Mouse (Mus musculus) erythroblast, embryonic 14.5 days (primary cell): ENCODE measurements around the gene Plscr3. TPM values are rescaled to one million over a fixed set of nuclear protein-coding genes. Genes with fewer than 3 reads are reported as not detected.
A peak's percentile ranks its signal among the peaks of the same experiment; 100 is the strongest.

Source experiments
- H3K27me3 ChIP-seq: 2 replicates; pipeline ENCODE4 v1.6.1; 2012; ENCODE audit warnings: inconsistent platforms; ENCODE audit not compliant: control insufficient read depth
- H3K36me3 ChIP-seq: 2 replicates; pipeline ENCODE4 v1.6.1; 2012; ENCODE audit warnings: mild to moderate bottlenecking, inconsistent platforms; ENCODE audit not compliant: control insufficient read depth
- H3K4me1 ChIP-seq: 2 replicates; pipeline ENCODE4 v1.6.1; 2012; ENCODE audit warnings: inconsistent platforms; ENCODE audit not compliant: control insufficient read depth
- H3K4me3 ChIP-seq: replicated peaks from 2 replicates; pipeline ENCODE3; 2012; ENCODE audit warnings: moderate library complexity, mild to moderate bottlenecking, inconsistent platforms
- H3K9me3 ChIP-seq: 2 replicates; pipeline ENCODE4 v1.6.1; 2012; ENCODE audit warnings: low read length, inconsistent platforms, mixed read lengths; ENCODE audit not compliant: control insufficient read depth
- GATA1 ChIP-seq: IDR thresholded peaks from 2 replicates; pipeline ENCODE4 v1.6.1; 2012; ENCODE audit warnings: low read length, inconsistent platforms, mixed read lengths
- TAL1 ChIP-seq: IDR thresholded peaks from 3 replicates; pipeline ENCODE4 v1.6.1; 2012; ENCODE audit warnings: low read length, inconsistent platforms, mixed read lengths
- polyA plus RNA-seq: library from polyadenylated mRNA; stranded (reverse); fragments of >175 nt; gene quantifications from 2 replicates; pipeline ENCODE4 v1.2.3, GENCODE M21; 2012

Gene Plscr3
- polyA plus RNA-seq, 1 experiment = 4.4 TPM

DNA sequence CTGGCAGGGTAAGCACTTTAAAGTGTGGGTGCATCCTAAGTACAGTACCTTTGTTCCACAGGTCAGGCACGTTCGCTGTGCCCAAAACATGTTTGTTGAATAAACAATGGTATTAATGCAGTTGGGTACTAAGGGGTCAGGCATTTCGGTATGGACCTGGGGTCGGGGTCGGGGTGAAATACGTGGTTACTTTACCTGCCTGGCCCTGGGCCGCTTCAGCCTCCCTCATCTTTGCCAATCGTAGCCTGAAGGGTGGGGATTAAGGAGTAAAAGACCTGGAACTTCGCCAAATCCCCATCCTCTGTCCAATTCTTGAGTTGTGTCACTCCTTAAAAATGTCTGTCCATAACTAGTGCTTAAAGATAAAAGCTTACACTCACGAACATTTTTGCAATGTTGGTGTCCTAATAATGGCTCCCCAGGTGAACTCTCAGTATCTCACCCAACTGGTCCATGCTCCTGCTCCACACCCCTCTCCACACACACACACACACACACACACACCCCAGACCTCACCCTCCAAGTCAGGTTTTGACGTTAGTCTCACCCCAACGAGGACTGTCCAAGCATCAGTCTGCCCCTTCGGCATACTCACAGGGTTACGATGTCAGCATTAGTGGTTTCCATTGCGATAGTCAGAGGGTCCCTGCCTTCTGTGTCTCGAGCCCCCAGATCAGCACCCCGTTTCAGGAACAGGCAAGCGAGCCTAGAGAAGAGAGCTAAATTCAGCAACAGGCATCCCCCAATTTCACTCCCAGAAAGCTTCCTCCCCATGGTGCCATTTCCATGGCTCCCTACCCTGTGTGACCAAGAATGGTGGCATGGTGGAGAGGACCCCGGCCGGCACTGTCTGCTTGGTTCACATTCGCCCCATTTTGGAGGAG, 35.9 kb downstream of the Plscr3 start:
- Histone ChIP-seq H3K36me3 (no peaks in the 10 kb centered on the region), H3K4me3 (peak overlapping the region; percentile 66), H3K9me3 (no peaks in the 10 kb centered on the region), H3K4me1 (peaks cover 91% of the 10 kb centered on the region), H3K27me3 (peaks cover 13% of the 10 kb centered on the region)
- TF ChIP-seq GATA1 = no peak
- no peak for TF ChIP-seq TAL1

DNA sequence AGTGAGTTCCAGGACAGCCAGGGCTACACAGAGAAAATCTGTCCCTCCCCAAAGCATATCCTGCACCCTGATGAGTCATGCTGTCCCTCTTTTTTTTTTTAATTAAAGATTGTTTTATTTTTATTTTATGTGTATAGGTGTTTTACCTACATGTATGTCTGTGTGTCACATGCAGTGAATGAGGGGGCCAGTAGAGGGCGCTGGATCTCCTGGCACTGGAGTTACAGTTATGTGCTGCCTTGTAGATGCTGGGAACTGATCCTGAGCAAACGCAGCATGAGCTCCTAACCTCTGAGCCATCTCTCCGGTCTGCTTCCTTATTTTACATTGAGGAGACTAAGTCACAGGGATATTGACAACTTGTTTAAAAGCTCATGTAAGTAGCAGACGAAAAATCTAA, 36.9 kb downstream of the Plscr3 start:
- H3K36me3 ChIP-seq = no peaks in the 10 kb centered on the region
- TF ChIP-seq TAL1 (no peak), GATA1 (no peak)
- H3K9me3 ChIP-seq = no peaks in the 10 kb centered on the region
- peaks cover 13% of the 10 kb centered on the region for H3K27me3 ChIP-seq
- no peak overlapping the region for H3K4me3 ChIP-seq
- peaks cover 91% of the 10 kb centered on the region for H3K4me1 ChIP-seq

DNA sequence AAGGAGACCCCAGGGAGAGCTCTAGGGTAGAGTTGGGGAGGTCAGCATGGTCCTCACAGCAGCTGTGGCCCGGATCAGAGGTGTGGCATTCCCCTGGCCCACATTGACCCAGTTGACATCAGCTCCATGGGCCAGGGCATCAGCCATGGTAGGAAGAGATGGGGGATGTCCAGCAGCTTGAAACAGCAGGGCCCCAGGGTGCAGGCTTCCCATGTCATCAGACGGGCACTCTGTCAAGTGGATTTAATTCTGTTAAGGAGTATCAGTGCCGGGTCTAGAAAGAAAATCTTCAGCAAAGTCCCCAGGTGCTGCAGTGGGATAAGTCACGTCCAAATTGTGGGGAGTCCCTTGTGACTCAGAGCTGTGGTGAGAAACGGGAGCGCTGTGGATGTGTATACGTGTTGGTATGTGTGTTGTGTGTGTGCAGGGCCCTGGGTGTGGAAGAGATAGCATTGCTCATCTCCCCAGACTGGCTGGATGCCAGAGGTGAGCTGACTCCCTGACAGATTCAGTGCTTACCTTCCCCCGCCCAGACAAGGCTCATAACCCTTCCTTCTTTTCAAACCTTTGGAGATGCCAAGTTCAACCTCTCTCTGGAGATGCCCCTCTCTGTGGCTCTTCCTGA, 37.5 kb downstream of the Plscr3 start:
- peaks cover 87% of the 10 kb centered on the region for H3K4me1 ChIP-seq
- peaks cover 13% of the 10 kb centered on the region for H3K27me3 ChIP-seq
- H3K9me3 ChIP-seq = no peaks in the 10 kb centered on the region
- H3K36me3 ChIP-seq = no peaks in the 10 kb centered on the region
- no peak for TF ChIP-seq GATA1
- no peak for TF ChIP-seq TAL1
- no peak overlapping the region for H3K4me3 ChIP-seq

DNA sequence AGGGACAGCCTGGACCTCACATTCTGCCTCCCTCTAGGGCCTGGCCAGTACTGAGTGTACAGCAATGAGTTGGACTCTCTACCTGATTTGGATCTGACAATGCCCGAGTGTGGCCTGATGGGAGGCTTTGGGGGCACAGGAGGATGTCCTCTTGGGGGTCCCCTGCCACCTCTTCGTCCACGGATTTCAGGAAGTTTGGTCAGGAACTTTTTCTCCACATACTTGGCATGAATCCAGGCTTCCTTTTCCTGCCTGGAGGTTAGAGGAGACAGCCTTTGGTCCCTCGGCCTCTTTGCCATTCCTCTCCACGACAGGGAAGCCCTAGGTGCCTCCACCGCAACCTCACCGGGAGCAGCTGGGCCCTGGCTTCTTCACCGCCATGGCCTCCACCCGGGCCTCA, 38.1 kb downstream of the Plscr3 start:
- peaks cover 83% of the 10 kb centered on the region for H3K4me1 ChIP-seq
- TF ChIP-seq GATA1 = no peak
- no peak for TF ChIP-seq TAL1

DNA sequence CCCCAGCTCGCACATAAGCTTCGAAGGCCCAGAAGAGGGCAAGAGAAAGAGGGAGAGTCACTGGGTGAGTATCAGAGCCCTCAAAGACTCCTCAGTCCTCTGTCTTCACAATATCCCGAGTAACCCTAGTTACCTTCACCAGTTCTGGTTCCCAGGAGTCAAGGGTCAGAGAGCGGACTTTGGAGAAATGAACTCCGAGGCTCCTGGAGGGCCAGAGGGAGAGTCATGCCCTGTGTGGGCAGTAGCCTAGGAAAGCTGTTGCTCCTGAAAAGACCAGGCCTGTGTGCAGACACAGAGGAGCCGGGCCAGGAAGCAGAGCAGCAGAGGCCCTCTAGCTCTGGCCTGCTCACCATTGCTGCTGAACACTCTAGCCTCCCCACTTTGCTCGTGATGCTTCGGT, 38.5 kb downstream of the Plscr3 start:
- Histone ChIP-seq H3K36me3 (no peaks in the 10 kb centered on the region), H3K27me3 (peaks cover 13% of the 10 kb centered on the region), H3K9me3 (no peaks in the 10 kb centered on the region), H3K4me1 (peaks cover 82% of the 10 kb centered on the region), H3K4me3 (no peak overlapping the region)
- TF ChIP-seq GATA1 (no peak), TAL1 (no peak)

More for the DNA sequence above, 38.1 kb downstream of the Plscr3 start:
- Histone ChIP-seq H3K4me3 (no peak overlapping the region), H3K36me3 (no peaks in the 10 kb centered on the region), H3K27me3 (peaks cover 13% of the 10 kb centered on the region), H3K9me3 (no peaks in the 10 kb centered on the region)

DNA sequence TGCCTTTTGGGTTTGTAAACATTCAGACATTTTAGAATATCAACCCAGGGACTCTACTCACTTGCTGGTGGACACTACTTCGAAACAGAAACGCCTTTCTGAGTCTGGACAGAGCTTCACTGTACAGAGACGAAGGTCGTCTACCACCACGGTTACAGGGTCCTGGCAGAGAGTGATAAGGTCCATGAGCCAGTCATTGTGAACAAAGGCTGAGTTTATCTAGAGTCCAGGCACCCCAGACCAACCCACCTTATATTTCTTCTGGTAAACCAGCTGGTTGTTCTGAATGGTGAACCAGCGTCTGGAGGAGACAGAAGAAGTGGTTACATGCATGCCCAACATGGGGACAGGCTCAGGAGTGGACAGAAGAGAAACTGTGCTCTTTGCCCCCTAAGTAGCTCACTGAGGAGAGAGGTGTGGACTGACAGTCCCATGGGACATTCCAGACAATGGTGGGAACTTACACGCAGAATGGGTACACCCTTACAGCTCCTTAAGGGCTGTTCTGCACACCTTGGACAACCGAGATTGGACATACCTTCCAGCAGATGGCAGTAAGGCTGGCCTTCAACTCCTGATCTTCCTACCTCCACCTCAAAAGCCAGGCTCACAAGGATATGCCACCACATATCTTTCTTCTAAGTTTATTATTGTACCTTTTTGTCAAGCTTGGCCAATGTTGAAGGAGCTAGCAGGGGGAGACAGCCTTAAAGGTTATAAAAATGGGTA, 40.9 kb downstream of the Plscr3 start:
- peak overlapping the region; percentile 15 for H3K4me3 ChIP-seq
- H3K36me3 ChIP-seq = no peaks in the 10 kb centered on the region
- H3K4me1 ChIP-seq = peaks cover 69% of the 10 kb centered on the region
- H3K9me3 ChIP-seq = no peaks in the 10 kb centered on the region
- TF ChIP-seq TAL1 (no peak), GATA1 (no peak)
- peaks cover 2% of the 10 kb centered on the region; the same call in 1 of the 2 replicates for H3K27me3 ChIP-seq

DNA sequence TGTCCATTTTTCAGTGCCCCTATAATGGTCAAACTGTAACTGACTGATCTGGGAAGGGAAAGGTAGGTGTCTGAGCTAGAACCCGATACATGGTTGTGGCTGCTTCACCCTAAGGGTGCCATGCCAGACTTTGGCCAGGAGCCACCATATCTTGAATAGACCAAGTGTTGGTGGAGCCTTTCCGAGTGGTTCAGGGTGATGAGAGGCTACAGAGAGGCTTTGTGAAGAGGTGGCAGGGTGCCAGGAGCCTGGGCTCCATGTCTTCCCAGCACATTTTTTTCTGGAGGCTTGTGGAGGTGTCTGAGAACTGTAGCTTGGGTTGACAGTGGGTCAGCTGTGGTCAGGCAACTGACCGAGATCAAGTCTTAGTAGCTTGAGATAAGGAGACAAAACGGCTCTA, 45.3 kb downstream of the Plscr3 start:
- Histone ChIP-seq H3K27me3 (no peaks in the 10 kb centered on the region), H3K9me3 (no peaks in the 10 kb centered on the region), H3K36me3 (no peaks in the 10 kb centered on the region), H3K4me3 (no peak overlapping the region), H3K4me1 (peaks cover 52% of the 10 kb centered on the region)
- TF ChIP-seq GATA1 (no peak), TAL1 (no peak)

DNA sequence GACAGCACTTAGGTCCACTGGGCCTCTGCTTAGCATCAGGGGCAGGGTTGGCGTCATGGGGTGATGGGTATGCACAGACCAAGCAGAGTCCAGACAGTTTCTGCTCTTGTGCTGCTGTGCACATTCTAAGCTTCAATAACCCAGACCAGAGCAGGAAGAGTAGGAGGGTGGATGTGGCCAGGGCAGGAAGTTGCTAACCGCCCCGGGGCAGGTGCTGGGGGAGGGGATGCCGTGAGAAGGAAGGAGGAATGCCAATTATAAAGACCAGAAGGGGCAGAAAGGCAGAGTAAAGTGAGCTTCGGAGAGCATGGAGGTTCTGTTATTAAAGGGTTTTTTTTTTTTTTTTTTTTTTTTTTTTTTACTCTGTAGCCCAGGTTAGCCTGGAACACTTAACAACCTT, 48.5 kb downstream of the Plscr3 start:
- H3K4me3 ChIP-seq = no peak overlapping the region

DNA sequence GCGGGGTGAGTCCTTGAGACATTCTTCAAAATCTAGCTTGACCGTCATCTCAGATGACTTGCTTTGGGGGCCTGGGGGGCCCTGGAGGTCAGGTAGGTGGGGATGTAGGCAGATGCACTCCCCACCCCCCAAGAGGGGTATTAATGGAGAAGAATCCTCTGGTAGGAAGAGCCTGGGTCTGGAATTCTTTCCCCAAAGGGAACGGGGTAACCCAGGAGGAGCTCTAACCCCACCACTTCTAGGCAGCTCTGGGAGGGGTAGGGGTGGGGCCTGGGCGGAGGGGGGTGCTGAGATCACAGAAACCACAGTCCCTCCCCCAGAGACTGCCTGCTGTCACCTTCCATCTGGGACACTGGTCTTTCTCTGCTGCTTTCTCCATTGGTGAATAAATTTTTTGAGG, 49.1 kb downstream of the Plscr3 start, which contains the start of gene Acap1:
TSS of gene Acap1 (minus strand) at position 249 of the 400 bp plus-strand sequence.
- Histone ChIP-seq H3K4me3 (no peak within 1 kb of the TSS), H3K27me3 (peaks cover 11% of the 10 kb centered on the region), H3K4me1 (peaks cover 48% of the 10 kb centered on the region), H3K9me3 (no peaks in the 10 kb centered on the region), H3K36me3 (no peaks in the 10 kb centered on the region)
- TF ChIP-seq TAL1 (no peak), GATA1 (no peak)

More for the DNA sequence above, 48.5 kb downstream of the Plscr3 start:
- H3K9me3 ChIP-seq = no peaks in the 10 kb centered on the region
- H3K4me1 ChIP-seq = peaks cover 42% of the 10 kb centered on the region
- H3K27me3 ChIP-seq = peaks cover 7% of the 10 kb centered on the region
- H3K36me3 ChIP-seq = no peaks in the 10 kb centered on the region
- no peak for TF ChIP-seq GATA1
- TF ChIP-seq TAL1 = no peak
